In genomic region chr13:75797369-75798141, GRCm38 (mm10) we compare ENCODE assay signal across 7 mouse cellular contexts. TPM values are rescaled to one million over a fixed set of nuclear protein-coding genes. Genes with fewer than 3 reads are reported as not detected.
A peak's percentile ranks its signal among the peaks of the same experiment; 100 is the strongest.
DNase-seq lines count a peak whose midpoint lies in the region; ATAC-seq lines count a peak whose summit lies in the region.

No protein-coding gene starts in this region.

- WGBS in limb, embryonic 10.5 days: 38% methylated on average over 18 of the region's 18 CpGs
- WGBS in midbrain, embryonic 13.5 days: 36% methylated on average over 18 of the region's 18 CpGs

- no peak overlapping the region; the same call in 1 of the 2 replicates for H3K9ac ChIP-seq in midbrain, embryonic 13.5 days (replicated peaks)

- H3K27ac ChIP-seq in limb, embryonic 10.5 days: peak overlapping the region; percentile 53
- no peak overlapping the region for H3K27ac ChIP-seq in midbrain, embryonic 13.5 days

- H3K27me3 ChIP-seq in limb, embryonic 10.5 days (ENCODE audit: low read depth, poor library complexity, severe bottlenecking): no peaks in the 10 kb centered on the region
- no peaks in the 10 kb centered on the region for H3K27me3 ChIP-seq in midbrain, embryonic 13.5 days

- peak; percentile 92 for DNase-seq in adrenal gland, adult 8-10 months
- DNase-seq in embryo, embryonic 9.5 days (ENCODE audit: extremely low spot score): peak; percentile 88
- peak; percentile 92 for DNase-seq in kidney, adult 11 months
- peak; percentile 95 for DNase-seq in limb, embryonic 10.5 days (ENCODE audit: low spot score)
- peak; percentile 85 for DNase-seq in spleen, adult 12 weeks (ENCODE audit: low spot score)

- H3K4me1 ChIP-seq in limb, embryonic 10.5 days: no peaks in the 10 kb centered on the region
- no peaks in the 10 kb centered on the region for H3K4me1 ChIP-seq in midbrain, embryonic 13.5 days (replicated peaks)

- H3K36me3 ChIP-seq in limb, embryonic 10.5 days: no peaks in the 10 kb centered on the region
- no peaks in the 10 kb centered on the region for H3K36me3 ChIP-seq in midbrain, embryonic 13.5 days

- H3K4me2 ChIP-seq in midbrain, embryonic 13.5 days (replicated peaks): peak overlapping the region; percentile 47

- peak overlapping the region; percentile 33 for H3K4me3 ChIP-seq in limb, embryonic 10.5 days
- H3K4me3 ChIP-seq in midbrain, embryonic 13.5 days (replicated peaks): peak overlapping the region; percentile 23

- ATAC-seq in granulocyte monocyte progenitor cell, adult 5-6 weeks (replicated peaks; ENCODE audit: poor library complexity, severe bottlenecking): peak; percentile 75
- peak; percentile 99 for ATAC-seq in midbrain, embryonic 13.5 days

- no peaks in the 10 kb centered on the region for H3K9me3 ChIP-seq in limb, embryonic 10.5 days (replicated peaks)
- no peaks in the 10 kb centered on the region for H3K9me3 ChIP-seq in midbrain, embryonic 13.5 days

RNA-seq across cellular contexts. Expression of gene Glrx, which starts 42.1 kb away (rescaled TPM):
- total RNA-seq in adrenal gland, adult 8-10 months (2022): 10 to 100 TPM; 21.6 to 27.4 (median 24.4) TPM
- total RNA-seq in granulocyte monocyte progenitor cell, adult 5-6 weeks (2014; fragmentation: Nextera tagmentation): 143 and 158 TPM in 2 replicates
- total RNA-seq in granulocyte monocyte progenitor cell, adult 5-6 weeks (2017): 130 and 142 TPM in 2 replicates
- 16.9 and 21.4 TPM in 2 replicates for polyA plus RNA-seq in limb, embryonic 10.5 days (2016; fragmentation: Nextera tagmentation; extraction: Ambion mirVana)
- 33.0 and 33.9 TPM in 2 replicates for polyA plus RNA-seq in midbrain, embryonic 13.5 days (2015; fragmentation: Nextera tagmentation; extraction: Ambion mirVana)

Comparison
In these comparisons a context has a peak if more than half of its experiments do, and no peak if none do; other contexts are left out.
1. RNA of gene Glrx, which starts 42.1 kb away (total RNA-seq): 130 to 158 TPM in granulocyte monocyte progenitor cell, adult 5-6 weeks; 21.6 to 27.4 TPM in adrenal gland, adult 8-10 months; every median in the first group is over 4 times any median in the second.
2. Peak in every context shown above with its lines, with median percentiles within 50 percentile points of each other: DNase-seq.